Mouse (Mus musculus): ENCODE measurements around the gene Zfp965. TPM values are rescaled to one million over a fixed set of nuclear protein-coding genes. Genes with fewer than 3 reads are reported as not detected.
"Not testable (repeated sequence)": the region's sequence is repeated elsewhere in the genome, so short reads cannot be mapped to it uniquely, and the experiment has no call there.

Gene Zfp965
- 6.5 and 7.5 TPM in 2 replicates for polyA plus RNA-seq (2015; fragmentation: Nextera tagmentation; extraction: Ambion mirVana)

- not testable (repeated sequence) for ATAC-seq; H3K27ac ChIP-seq; H3K9me3 ChIP-seq (replicated peaks); H3K9ac ChIP-seq; H3K4me1 ChIP-seq; H3K27me3 ChIP-seq; H3K4me3 ChIP-seq; H3K4me2 ChIP-seq; H3K36me3 ChIP-seq (ENCODE audit: poor library complexity, severe bottlenecking)
- WGBS: no CpG with 5 or more reads among the region's 6 CpGs
Measured at GRCm38 (mm10) chr2:175469685-175470084, at the start of gene Zfp965. TSS of gene Zfp965 (plus strand) at chr2:175469985.

- H3K9ac ChIP-seq; ATAC-seq; H3K4me2 ChIP-seq; H3K27me3 ChIP-seq; H3K4me3 ChIP-seq; H3K27ac ChIP-seq; H3K4me1 ChIP-seq; H3K9me3 ChIP-seq (replicated peaks); H3K36me3 ChIP-seq (ENCODE audit: poor library complexity, severe bottlenecking): not testable (repeated sequence)
- no CpG with 5 or more reads among the region's 4 CpGs for WGBS
Measured at GRCm38 (mm10) chr2:175435707-175436106, 34.1 kb upstream of the Zfp965 start, which contains the start of gene Gm4724. TSS of gene Gm4724 (minus strand) at chr2:175435807.

Other genes starting within 250 kb of the Zfp965 start
- gene Gm14440, start 194.9 kb upstream of the Zfp965 start, polyA plus RNA-seq (2015; fragmentation: Nextera tagmentation; extraction: Ambion mirVana): 1.8 TPM in 1 of 2 replicates, not detected in the other
- gene Gm4631, start 131.8 kb upstream of the Zfp965 start, polyA plus RNA-seq (2015; fragmentation: Nextera tagmentation; extraction: Ambion mirVana): 16.7 and 17.9 TPM in 2 replicates
- 5.0 and 5.1 TPM in 2 replicates for gene Zfp968, start 97.5 kb upstream of the Zfp965 start, polyA plus RNA-seq (2015; fragmentation: Nextera tagmentation; extraction: Ambion mirVana)
- 7.2 and 9.0 TPM in 2 replicates for gene Gm4724, start 34.2 kb upstream of the Zfp965 start, polyA plus RNA-seq (2015; fragmentation: Nextera tagmentation; extraction: Ambion mirVana)
- not detected in 2 replicates for gene Gm11007, start 174.0 kb downstream of the Zfp965 start, polyA plus RNA-seq (2015; fragmentation: Nextera tagmentation; extraction: Ambion mirVana)
- 14.2 and 17.8 TPM in 2 replicates for gene Zfp969, start 233.7 kb downstream of the Zfp965 start, polyA plus RNA-seq (2015; fragmentation: Nextera tagmentation; extraction: Ambion mirVana)